Mouse (Mus musculus): ENCODE measurements at regions not wholly inside any gene's neighbourhood (a gene's known extent, or its start where the extent isn't known, plus 50 kb on each side); places are given as distances from the start of the nearest gene placed in this dataset.

GRCm38 (mm10) chr6:138956461-138957072, 298.2 kb upstream of the Igbp1b start:
- no peak for DNase-seq (ENCODE audit: low spot score in 2 of 2)

- peak; percentile 25 to 68 for DNase-seq (ENCODE audit: low spot score in 2 of 2)
These were observed 292.5 kb upstream of the Igbp1b start for GRCm38 (mm10) chr6:138950888-138951287.

GRCm38 (mm10) chr6:138946632-138947031, 288.3 kb upstream of the Igbp1b start:
- no peak for DNase-seq (ENCODE audit: low spot score in 2 of 2)

GRCm38 (mm10) chr6:138945432-138945831, 287.1 kb upstream of the Igbp1b start:
- peak; percentile 42 to 58 for DNase-seq (ENCODE audit: low spot score in 2 of 2)

GRCm38 (mm10) chr6:138920161-138920560, 261.8 kb upstream of the Igbp1b start:
- peak in 1 of 2 experiments; percentile 71 for DNase-seq (ENCODE audit: low spot score in 2 of 2)

- DNase-seq (ENCODE audit: low spot score in 2 of 2): no peak
These were observed 261.2 kb upstream of the Igbp1b start for GRCm38 (mm10) chr6:138919531-138919930.

GRCm38 (mm10) chr6:138914981-138915380, 256.6 kb upstream of the Igbp1b start:
- DNase-seq (ENCODE audit: low spot score in 2 of 2): peak; percentile 11 to 57

GRCm38 (mm10) chr6:138873610-138874009, 215.3 kb upstream of the Igbp1b start:
- peak; percentile 4 to 21 for DNase-seq (ENCODE audit: low spot score in 2 of 2)

GRCm38 (mm10) chr6:138872495-138873415, 214.4 kb upstream of the Igbp1b start:
- DNase-seq (ENCODE audit: low spot score in 2 of 2): peak; percentile 32 to 55

GRCm38 (mm10) chr6:138838043-138838442, 179.7 kb upstream of the Igbp1b start:
- DNase-seq (ENCODE audit: low spot score in 2 of 2): no peak

GRCm38 (mm10) chr6:138834876-138835275, 176.5 kb upstream of the Igbp1b start:
- peak in 1 of 2 experiments; percentile 73 for DNase-seq (ENCODE audit: low spot score in 2 of 2)

- DNase-seq (ENCODE audit: low spot score in 2 of 2): no peak
These were observed 143.5 kb upstream of the Igbp1b start for GRCm38 (mm10) chr6:138801835-138802234.

GRCm38 (mm10) chr6:138800836-138801740, 142.7 kb upstream of the Igbp1b start:
- peak in 1 of 2 experiments; percentile 60 for DNase-seq (ENCODE audit: low spot score in 2 of 2)

- DNase-seq (ENCODE audit: low spot score in 2 of 2): no peak
These were observed 136.4 kb upstream of the Igbp1b start for GRCm38 (mm10) chr6:138794706-138795105.

- no peak for DNase-seq (ENCODE audit: low spot score in 2 of 2)
These were observed 134.5 kb upstream of the Igbp1b start for GRCm38 (mm10) chr6:138792802-138793201.

GRCm38 (mm10) chr6:138782907-138783306, 124.6 kb upstream of the Igbp1b start:
- no peak for DNase-seq (ENCODE audit: low spot score in 2 of 2)

GRCm38 (mm10) chr6:138782470-138782869, 124.1 kb upstream of the Igbp1b start:
- DNase-seq (ENCODE audit: low spot score in 2 of 2): no peak

- no peak for DNase-seq (ENCODE audit: low spot score in 2 of 2)
These were observed 103.6 kb upstream of the Igbp1b start for GRCm38 (mm10) chr6:138761991-138762390.

- DNase-seq (ENCODE audit: low spot score in 2 of 2): peak in 1 of 2 experiments; percentile 35
These were observed 96.6 kb upstream of the Igbp1b start for GRCm38 (mm10) chr6:138754955-138755303.

GRCm38 (mm10) chr6:138754302-138754954, 96.1 kb upstream of the Igbp1b start:
- DNase-seq (ENCODE audit: low spot score in 2 of 2): no peak

GRCm38 (mm10) chr6:138717698-138718097, 59.4 kb upstream of the Igbp1b start:
- no peak for DNase-seq (ENCODE audit: low spot score in 2 of 2)
